Mouse (Mus musculus) neural tube, embryonic 14.5 days (tissue): ENCODE data around the gene Cds2. TPM values are rescaled to one million over a fixed set of nuclear protein-coding genes. Genes with fewer than 3 reads are reported as not detected.

Source experiments
- ATAC-seq: fragments of 200-750 bp; cut with Nextera tagmentation; 2 replicates; pipeline ENCODE4 v1.8.0; 2017; ENCODE audit warnings: low read depth, mild to moderate bottlenecking, moderate TSS enrichment, moderate library complexity
- H3K27ac ChIP-seq: fragments of 300-500 bp; sonication (generic); 2 replicates; pipeline ENCODE4 v1.5.1; 2014; ENCODE audit warnings: low read depth, mild to moderate bottlenecking, control low read depth, low read length, moderate library complexity, mixed read lengths
- H3K27me3 ChIP-seq: fragments of 300-500 bp; sonication (generic); 2 replicates; pipeline ENCODE4 v1.6.1; 2014; ENCODE audit warnings: low read length; ENCODE audit not compliant: control insufficient read depth, insufficient read depth
- H3K36me3 ChIP-seq: fragments of 300-500 bp; sonication (generic); 2 replicates; pipeline ENCODE4 v1.6.1; 2014; ENCODE audit warnings: low read length, mixed read lengths; ENCODE audit not compliant: control insufficient read depth, insufficient read depth
- H3K4me1 ChIP-seq: fragments of 300-500 bp; sonication (generic); 2 replicates; pipeline ENCODE4 v1.6.1; 2014; ENCODE audit warnings: low read length; ENCODE audit not compliant: control insufficient read depth, insufficient read depth
- H3K4me2 ChIP-seq: fragments of 300-500 bp; sonication (generic); 2 replicates; pipeline ENCODE4 v1.6.1; 2014; ENCODE audit warnings: mild to moderate bottlenecking, low read depth, low read length, control low read depth
- H3K4me3 ChIP-seq: fragments of 300-500 bp; sonication (generic); 2 replicates; pipeline ENCODE4 v1.5.1; 2014; ENCODE audit warnings: low read depth, low read length, control low read depth, mixed read lengths
- H3K9ac ChIP-seq: fragments of 300-500 bp; sonication (generic); replicated peaks from 2 replicates; pipeline ENCODE4 v1.6.1; 2014; ENCODE audit warnings: low read depth, mild to moderate bottlenecking, control low read depth, low read length, mixed read lengths
- H3K9me3 ChIP-seq: fragments of 300-500 bp; sonication (generic); 2 replicates; pipeline ENCODE4 v1.6.1; 2016; ENCODE audit warnings: low read length; ENCODE audit not compliant: control insufficient read depth
- WGBS: fragments of 180-500 bp; shearing (Covaris S2); extraction: QIAGEN DNeasy Blood & Tissue Kit; methylation state at CpG from one replicate; pipeline ENCODE4 v1.1.7; 2014; 5-methylcytosine and 5-hydroxymethylcytosine counted together
- polyA plus RNA-seq: library from polyadenylated mRNA; unstranded; fragments of >200 nt; fragmentation: Nextera tagmentation; extraction: Ambion mirVana; gene quantifications from 2 replicates; pipeline ENCODE4 v1.2.1, GENCODE M21; 2014

Gene Cds2
- polyA plus RNA-seq, 1 experiment from 2014 or later = 52.8 TPM

- peak; percentile 57 for ATAC-seq
- Histone ChIP-seq H3K9ac (peak overlapping the region; percentile 80), H3K27ac (peak overlapping the region; percentile 63), H3K4me2 (peak overlapping the region; percentile 75), H3K9me3 (no peaks in the 10 kb centered on the region), H3K36me3 (no peaks in the 10 kb centered on the region), H3K27me3 (no peaks in the 10 kb centered on the region), H3K4me3 (peak overlapping the region; percentile 69), H3K4me1 (peaks cover 6% of the 10 kb centered on the region)
- WGBS = under 1% methylated on average over 47 of the region's 47 CpGs
Observed at GRCm38 (mm10) chr2:132263421-132264265, 695 bp downstream of the Cds2 start.

- WGBS = 17% methylated on average over 6 of the region's 6 CpGs
- Histone ChIP-seq H3K36me3 (no peaks in the 10 kb centered on the region), H3K4me3 (peak overlapping the region; percentile 69), H3K4me1 (peaks cover 6% of the 10 kb centered on the region), H3K27ac (peak overlapping the region; percentile 63; the same call in 1 of the 2 replicates), H3K9ac (peak overlapping the region; percentile 80), H3K9me3 (no peaks in the 10 kb centered on the region), H3K27me3 (no peaks in the 10 kb centered on the region), H3K4me2 (peak overlapping the region; percentile 75)
- ATAC-seq = no peak
Observed at GRCm38 (mm10) chr2:132264266-132264710, 1.3 kb downstream of the Cds2 start.

GRCm38 (mm10) chr2:132265196-132265595 lies 2.2 kb downstream of the Cds2 start:
- 89% methylated on average over 9 of the region's 9 CpGs for WGBS
- no peak overlapping the region for H3K9ac ChIP-seq
- no peaks in the 10 kb centered on the region for H3K27me3 ChIP-seq
- H3K4me1 ChIP-seq = peaks cover 6% of the 10 kb centered on the region
- H3K9me3 ChIP-seq = no peaks in the 10 kb centered on the region
- no peak overlapping the region for H3K27ac ChIP-seq
- ATAC-seq = no peak
- no peak overlapping the region for H3K4me3 ChIP-seq
- H3K4me2 ChIP-seq = no peak overlapping the region
- H3K36me3 ChIP-seq = no peaks in the 10 kb centered on the region

- no peak overlapping the region for H3K27ac ChIP-seq
- peaks cover 6% of the 10 kb centered on the region for H3K4me1 ChIP-seq
- ATAC-seq = no peak
- H3K9ac ChIP-seq = no peak overlapping the region
- no peaks in the 10 kb centered on the region for H3K36me3 ChIP-seq
- no peak overlapping the region for H3K4me2 ChIP-seq
- no peak overlapping the region for H3K4me3 ChIP-seq
- H3K27me3 ChIP-seq = no peaks in the 10 kb centered on the region
- no peaks in the 10 kb centered on the region for H3K9me3 ChIP-seq
- 88% methylated on average over 3 of the region's 3 CpGs for WGBS
Observed at GRCm38 (mm10) chr2:132266086-132266485, 3.1 kb downstream of the Cds2 start.

GRCm38 (mm10) chr2:132269217-132269616 lies 6.3 kb downstream of the Cds2 start:
- 97% methylated on average over 3 of the region's 3 CpGs for WGBS
- Histone ChIP-seq H3K27ac (no peak overlapping the region), H3K4me1 (peaks cover 4% of the 10 kb centered on the region), H3K4me2 (no peak overlapping the region), H3K36me3 (no peaks in the 10 kb centered on the region), H3K4me3 (no peak overlapping the region), H3K27me3 (no peaks in the 10 kb centered on the region), H3K9ac (no peak overlapping the region), H3K9me3 (no peaks in the 10 kb centered on the region)
- ATAC-seq = no peak

GRCm38 (mm10) chr2:132270331-132270951 lies 7.5 kb downstream of the Cds2 start:
- Histone ChIP-seq H3K27ac (no peak overlapping the region), H3K9me3 (no peaks in the 10 kb centered on the region), H3K36me3 (no peaks in the 10 kb centered on the region), H3K4me3 (no peak overlapping the region), H3K4me2 (no peak overlapping the region), H3K4me1 (no peaks in the 10 kb centered on the region), H3K9ac (no peak overlapping the region), H3K27me3 (no peaks in the 10 kb centered on the region)
- no peak for ATAC-seq
- 89% methylated on average over 2 of the region's 2 CpGs for WGBS

GRCm38 (mm10) chr2:132272694-132273389 lies 9.9 kb downstream of the Cds2 start:
- H3K9ac ChIP-seq = no peak overlapping the region
- H3K4me1 ChIP-seq = no peaks in the 10 kb centered on the region
- peak overlapping the region; percentile 44; the same call in 1 of the 2 replicates for H3K27ac ChIP-seq
- 64% methylated on average over 6 of the region's 6 CpGs for WGBS
- no peak for ATAC-seq
- H3K27me3 ChIP-seq = no peaks in the 10 kb centered on the region
- no peak overlapping the region for H3K4me3 ChIP-seq
- no peaks in the 10 kb centered on the region for H3K36me3 ChIP-seq
- H3K9me3 ChIP-seq = no peaks in the 10 kb centered on the region
- H3K4me2 ChIP-seq = no peak overlapping the region

- Histone ChIP-seq H3K4me3 (no peak overlapping the region), H3K4me1 (no peaks in the 10 kb centered on the region), H3K9ac (no peak overlapping the region), H3K9me3 (no peaks in the 10 kb centered on the region), H3K27ac (no peak overlapping the region), H3K27me3 (no peaks in the 10 kb centered on the region), H3K36me3 (no peaks in the 10 kb centered on the region), H3K4me2 (no peak overlapping the region)
- 71% methylated on average over 4 of the region's 4 CpGs for WGBS
- no peak for ATAC-seq
Observed at GRCm38 (mm10) chr2:132275527-132275926, 12.6 kb downstream of the Cds2 start.

- Histone ChIP-seq H3K27me3 (no peaks in the 10 kb centered on the region), H3K9me3 (no peaks in the 10 kb centered on the region), H3K4me2 (no peak overlapping the region), H3K27ac (no peak overlapping the region), H3K9ac (no peak overlapping the region), H3K36me3 (no peaks in the 10 kb centered on the region), H3K4me1 (no peaks in the 10 kb centered on the region), H3K4me3 (no peak overlapping the region)
- 85% methylated on average over 4 of the region's 4 CpGs for WGBS
- no peak for ATAC-seq
Observed at GRCm38 (mm10) chr2:132276249-132276648, 13.3 kb downstream of the Cds2 start.
